Mouse (Mus musculus) small intestine, adult 10 weeks (tissue): ENCODE data around the gene Fam168b. TPM values are rescaled to one million over a fixed set of nuclear protein-coding genes. Genes with fewer than 3 reads are reported as not detected.

Source experiments
- polyA plus RNA-seq: library from polyadenylated mRNA; stranded (reverse); fragments of 350-450 nt; fragmentation: Illumina TruSeq; extraction: RNeasy Lipid Tissue Mini Kit (QIAGEN cat#74804); gene quantifications from one replicate; pipeline ENCODE4 v1.2.3, GENCODE M21; 2014; ENCODE audit warnings: low replicate concordance

The Fam168b gene
- polyA plus RNA-seq = 43.0 TPM

GRCm38 (mm10) chr1:34842887-34843618, at the start of gene Fam168b:
Gene Fam168b (minus strand): TSS chr1:34843065.

GRCm38 (mm10) chr1:34849745-34850342, 7.0 kb upstream of the Fam168b start, which contains the start of gene Plekhb2:
Gene Plekhb2 (plus strand): TSS chr1:34849976.

Other genes starting within 250 kb of the Fam168b start
- gene Plekhb2, start 6.9 kb upstream of the Fam168b start, polyA plus RNA-seq = 168 TPM